Mouse (Mus musculus) CH12.LX (cell line): ENCODE measurements around the gene Ddx42. TPM values are rescaled to one million over a fixed set of nuclear protein-coding genes. Genes with fewer than 3 reads are reported as not detected.

ENCODE experiments used
- DNase-seq: peaks from one replicate; pipeline ENCODE4 v3.0.0-alpha.2; 2013; ENCODE audit errors: extremely low read depth
- H3K27ac ChIP-seq: 2 replicates; pipeline ENCODE4 v1.5.1; 2012; ENCODE audit warnings: low read depth, mild to moderate bottlenecking, control low read depth, moderate library complexity; ENCODE audit not compliant: insufficient read depth
- H3K27me3 ChIP-seq: replicated peaks from 2 replicates; pipeline ENCODE3; 2012; ENCODE audit warnings: inconsistent platforms
- H3K36me3 ChIP-seq, 2 experiments: replicated peaks in 1 of 2; 2 replicates each; pipeline versions ENCODE3 to v1.6.1; 2012; ENCODE audit warnings: inconsistent platforms in 1 of 2, low read length in 1 of 2, mild to moderate bottlenecking in 1 of 2, mixed read lengths in 1 of 2, moderate library complexity in 1 of 2; ENCODE audit not compliant: control insufficient read depth in 1 of 2, insufficient read depth in 1 of 2
- H3K4me1 ChIP-seq, 2 experiments: 2 replicates each; pipeline ENCODE4 v1.6.1; 2012; ENCODE audit warnings: inconsistent platforms in 1 of 2, moderate library complexity in 1 of 2; ENCODE audit not compliant: insufficient read depth in 2 of 2, control insufficient read depth in 1 of 2
- H3K4me2 ChIP-seq: 2 replicates; pipeline ENCODE4 v1.6.1; 2012; ENCODE audit warnings: low read depth, mild to moderate bottlenecking, control low read depth; ENCODE audit not compliant: poor library complexity, insufficient read depth, severe bottlenecking
- H3K4me3 ChIP-seq, 3 experiments: fragments of 150-350 bp in 1 of 3; sonication (generic) in 1 of 3; replicated peaks in 1 of 3; 2 replicates each; pipeline versions ENCODE3 to v1.5.1; 2011 to 2012; ENCODE audit warnings: low read depth in 2 of 3, low read length in 2 of 3, mild to moderate bottlenecking in 2 of 3, moderate library complexity in 2 of 3, control low read depth in 1 of 3, improper control_type of control experiment in 1 of 3, inconsistent platforms in 1 of 3, mixed read lengths in 1 of 3; ENCODE audit not compliant: poor library complexity in 1 of 3
- H3K79me2 ChIP-seq: replicated peaks from 2 replicates; pipeline ENCODE4 v1.6.1; 2012; ENCODE audit warnings: mild to moderate bottlenecking, moderate library complexity; ENCODE audit not compliant: control insufficient read depth, poor library complexity, insufficient read depth, severe bottlenecking; ENCODE audit errors: extremely low read depth
- H3K9ac ChIP-seq: 2 replicates; pipeline ENCODE4 v1.6.1; 2012; ENCODE audit warnings: low read depth, mild to moderate bottlenecking, control low read depth, moderate library complexity; ENCODE audit not compliant: insufficient read depth
- H3K9me3 ChIP-seq: replicated peaks from 2 replicates; pipeline ENCODE3; 2012; ENCODE audit warnings: low read length, inconsistent platforms, mixed read lengths
- CHD1 ChIP-seq: IDR thresholded peaks from 2 replicates; pipeline ENCODE4 v1.6.1; 2012; ENCODE audit warnings: low read depth, low read length, improper control_type of control experiment, inconsistent platforms
- CTCF ChIP-seq, 2 experiments: IDR thresholded peaks in 1 of 2; conservative IDR thresholded peaks in 1 of 2; 2 replicates each; pipeline ENCODE4 v1.5.1; 2011 to 2012; ENCODE audit warnings: low read depth in 2 of 2, low read length in 2 of 2, improper control_type of control experiment in 1 of 2, inconsistent platforms in 1 of 2, mild to moderate bottlenecking in 1 of 2, moderate library complexity in 1 of 2
- E2F4 ChIP-seq: IDR thresholded peaks from 2 replicates; pipeline ENCODE4 v1.6.1; 2011; ENCODE audit warnings: low read depth, low read length, improper control_type of control experiment; ENCODE audit not compliant: insufficient replicate concordance
- EP300 ChIP-seq: IDR thresholded peaks from 2 replicates; pipeline ENCODE4 v1.6.1; 2011; ENCODE audit warnings: low read length, improper control_type of control experiment
- IRF4 ChIP-seq: IDR thresholded peaks from 2 replicates; pipeline ENCODE4 v1.6.1; 2014; ENCODE audit warnings: low read depth, mild to moderate bottlenecking, inconsistent platforms, low read length, improper control_type of control experiment
- KAT2A ChIP-seq: IDR thresholded peaks from 2 replicates; pipeline ENCODE4 v1.6.1; 2012; ENCODE audit warnings: low read length, improper control_type of control experiment, inconsistent platforms; ENCODE audit not compliant: insufficient replicate concordance
- MAFK ChIP-seq: IDR thresholded peaks from 2 replicates; pipeline ENCODE4 v1.6.1; 2011; ENCODE audit warnings: low read length, improper control_type of control experiment; ENCODE audit not compliant: insufficient replicate concordance
- MAX ChIP-seq: IDR thresholded peaks from 2 replicates; pipeline ENCODE4 v1.6.1; 2011; ENCODE audit warnings: low read length, improper control_type of control experiment
- MEF2A ChIP-seq: IDR thresholded peaks from 2 replicates; pipeline ENCODE4 v1.6.1; 2014; ENCODE audit warnings: low read depth, mild to moderate bottlenecking, inconsistent platforms, low read length, improper control_type of control experiment, borderline replicate concordance
- POLR2A ChIP-seq: IDR thresholded peaks from 2 replicates; pipeline ENCODE4 v1.6.1; 2011; ENCODE audit warnings: low read depth, mild to moderate bottlenecking, improper control_type of control experiment, low read length
- RAD21 ChIP-seq: IDR thresholded peaks from 2 replicates; pipeline ENCODE4 v1.6.1; 2011; ENCODE audit warnings: low read depth, mild to moderate bottlenecking, low read length, improper control_type of control experiment, moderate library complexity
- SMC3 ChIP-seq: IDR thresholded peaks from 2 replicates; pipeline ENCODE4 v1.6.1; 2011; ENCODE audit warnings: low read depth, low read length, improper control_type of control experiment
- TBP ChIP-seq: conservative IDR thresholded peaks from 2 replicates; pipeline ENCODE4 v1.6.1; 2011; ENCODE audit warnings: low read depth, low read length, improper control_type of control experiment
- TCF12 ChIP-seq: IDR thresholded peaks from 2 replicates; pipeline ENCODE4 v1.6.1; 2014; ENCODE audit warnings: low read depth, mild to moderate bottlenecking, inconsistent platforms, low read length, improper control_type of control experiment
- UBTF ChIP-seq: IDR thresholded peaks from 2 replicates; pipeline ENCODE4 v1.6.1; 2012; ENCODE audit warnings: low read depth, mild to moderate bottlenecking, inconsistent platforms, low read length, improper control_type of control experiment, moderate library complexity
- USF1 ChIP-seq: IDR thresholded peaks from 2 replicates; pipeline ENCODE4 v1.6.1; 2014; ENCODE audit warnings: low read depth, mild to moderate bottlenecking, inconsistent platforms, low read length, improper control_type of control experiment
- USF2 ChIP-seq: conservative IDR thresholded peaks from 2 replicates; pipeline ENCODE4 v1.6.1; 2011; ENCODE audit warnings: low read depth, low read length, improper control_type of control experiment
- ZKSCAN1 ChIP-seq: IDR thresholded peaks from 2 replicates; pipeline ENCODE4 v1.6.1; 2012; ENCODE audit warnings: low read depth, inconsistent platforms, low read length, improper control_type of control experiment, borderline replicate concordance
- ZMIZ1 ChIP-seq: IDR thresholded peaks from 2 replicates; pipeline ENCODE4 v1.6.1; 2012; ENCODE audit warnings: low read depth, mild to moderate bottlenecking, inconsistent platforms, low read length, improper control_type of control experiment
- dilution Hi-C: fragments of 300-500 bp; cut with MboI; formaldehyde crosslinking; loops from 2 replicates; pipeline ENCODE4 v1.14.3; 2020; ENCODE audit warnings: low sequenced_read_pairs; ENCODE audit not compliant: extremely low pct_unique_long_range_greater_than_20kb, extremely low pct_ligation_motif_present
- in situ Hi-C: fragments of 300-500 bp; cut with MboI; formaldehyde crosslinking; loops from 3 replicates; pipeline ENCODE4 v1.14.3; 2019; ENCODE audit warnings: low sequenced_read_pairs, low pct_ligation_motif_present, low pct_unique_long_range_greater_than_20kb, mixed read lengths
- polyA plus RNA-seq: library from polyadenylated mRNA; unstranded; fragments of >175 nt; gene quantifications from 2 replicates; pipeline ENCODE4 v1.2.1, GENCODE M21; 2012; ENCODE audit warnings: low read depth; ENCODE audit not compliant: insufficient read length
- total RNA-seq, 2 experiments: library from RNA; depleted of rRNA; stranded (reverse); fragments of 300-350 nt in 1 of 2; fragments of >200 nt in 1 of 2; gene quantifications; 2 replicates each; pipeline ENCODE4 v1.2.3; 2012 to 2014

The Ddx42 gene
- total and polyA plus RNA-seq, 3 experiments, result 63.8 to 94.6 (median 65.5) TPM

DNA sequence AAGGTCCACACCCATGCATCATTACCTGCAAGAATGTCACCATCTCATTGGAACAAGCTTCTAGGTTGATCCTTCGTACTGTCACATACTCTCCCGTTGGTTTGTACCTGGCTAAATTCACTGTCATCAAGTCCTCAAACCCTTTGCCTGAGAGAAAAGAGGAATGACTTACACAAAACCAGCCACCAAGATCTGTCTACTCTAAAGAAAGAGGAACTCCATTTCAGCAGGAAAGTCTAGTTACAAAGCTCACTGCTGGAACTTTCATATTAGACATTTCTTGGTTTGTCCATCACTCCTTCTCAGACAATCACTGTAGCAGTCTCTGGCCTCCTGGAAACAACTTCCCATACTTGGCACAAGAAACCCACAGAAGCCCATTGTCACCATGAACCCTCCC is 43.5 kb upstream of the Ddx42 start:
- TF ChIP-seq TBP (no peak), MAX (no peak), IRF4 (no peak), POLR2A (no peak)
- DNase-seq, result no peak
- no peak overlapping the region for H3K4me2 ChIP-seq
- no peak overlapping the region for H3K9ac ChIP-seq
- H3K4me3 ChIP-seq, result no peak overlapping the region
- no peaks in the 10 kb centered on the region for H3K79me2 ChIP-seq
- in situ Hi-C loops, result no loop called here
- H3K27ac ChIP-seq, result no peak overlapping the region
- H3K4me1 ChIP-seq, result peaks cover 0 to 13% of the 10 kb centered on the region in 2 experiments; a peak in 1 of 4 replicates
- H3K36me3 ChIP-seq, result peaks cover 13 to 61% of the 10 kb centered on the region in 2 experiments
- dilution Hi-C loops, result no loop called here
- H3K27me3 ChIP-seq, result no peaks in the 10 kb centered on the region
- peaks cover 4% of the 10 kb centered on the region for H3K9me3 ChIP-seq

DNA sequence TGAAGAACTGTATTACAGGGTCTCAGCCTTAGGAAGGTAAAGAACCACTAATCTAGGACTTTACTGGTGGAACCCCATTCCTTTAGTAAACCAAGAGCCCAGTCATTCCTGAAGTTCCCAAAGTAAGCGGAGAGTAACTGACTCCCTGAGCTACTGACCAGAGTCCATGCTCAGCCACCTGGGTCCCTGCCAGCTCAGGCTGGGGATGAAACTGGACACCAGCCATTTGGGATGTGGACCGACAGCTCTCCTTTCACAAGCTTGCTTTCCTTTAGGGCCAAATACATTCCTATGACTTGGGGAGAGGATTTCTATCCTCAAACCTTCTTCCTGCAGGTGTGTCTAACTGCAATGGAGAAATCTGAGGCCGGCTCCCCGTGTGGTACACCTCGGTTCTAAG is 42.4 kb upstream of the Ddx42 start:
- Histone ChIP-seq H3K27ac (no peak overlapping the region), H3K4me2 (no peak overlapping the region), H3K9me3 (peaks cover 4% of the 10 kb centered on the region), H3K27me3 (no peaks in the 10 kb centered on the region), H3K79me2 (no peaks in the 10 kb centered on the region), H3K36me3 (peaks cover 11 to 60% of the 10 kb centered on the region in 2 experiments), H3K4me1 (peaks cover 0 to 13% of the 10 kb centered on the region in 2 experiments; a peak in 2 of 4 replicates), H3K4me3 (no peak overlapping the region), H3K9ac (no peak overlapping the region)
- TF ChIP-seq MAX (no peak), KAT2A (no peak), ZMIZ1 (no peak), USF1 (no peak), E2F4 (no peak), CHD1 (no peak), CTCF (conservative IDR thresholded peaks at IDR 0.05 in 1 of 2, IDR thresholded peaks at IDR 0.05 in 1 of 2; ENCODE audit: low read depth in 2 of 2, low read length in 2 of 2) (no peak), TCF12 (no peak), USF2 (no peak), MEF2A (no peak), UBTF (no peak), POLR2A (no peak), MAFK (no peak), TBP (no peak), RAD21 (no peak), IRF4 (no peak), ZKSCAN1 (no peak), SMC3 (no peak), EP300 (no peak)
- no peak for DNase-seq
- dilution Hi-C loops, result no loop called here
- in situ Hi-C loops, result no loop called here
